Comparison of ENCODE assay signal across 10 mouse cellular contexts in the genomic region with DNA sequence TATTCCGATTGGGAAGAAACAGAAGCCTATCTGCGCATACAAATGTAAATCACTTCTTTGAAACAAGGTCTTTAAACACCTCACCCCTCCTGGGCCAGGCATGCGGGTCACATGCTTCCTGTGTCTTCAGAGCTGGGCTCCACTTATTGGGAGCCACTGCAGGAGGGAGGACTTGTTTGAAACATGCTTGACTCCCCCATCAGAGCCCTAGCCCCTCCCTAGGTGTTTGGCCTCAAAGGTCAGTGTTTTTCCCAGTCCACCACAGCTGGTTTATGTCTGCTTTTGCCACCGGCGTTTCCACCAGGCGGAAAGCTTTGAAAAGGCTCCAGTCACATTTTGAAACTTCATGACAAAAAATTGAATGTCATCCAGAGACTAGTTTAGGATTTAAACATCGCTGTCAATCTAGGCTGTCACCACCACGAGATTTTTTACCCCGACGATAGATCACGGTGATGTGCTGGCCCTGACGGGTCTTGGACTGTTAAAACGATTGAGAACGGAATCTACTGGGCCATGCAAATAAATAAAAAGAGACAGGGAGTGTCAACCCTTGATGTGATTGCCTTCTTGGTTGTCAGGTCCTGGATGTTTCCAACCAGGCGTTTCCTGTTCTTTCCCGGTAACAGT.
DNase-seq lines count a peak whose midpoint lies in the region; ATAC-seq and TF ChIP-seq lines count a peak whose summit lies in the region.
"Had no signal": no experiment of that assay in that cellular context is flagged by ENCODE, and none has a peak within 500 bp of the region (broad histone marks: within the 10 kb centered on the region; RNA-seq: fewer than 3 reads in every experiment).

No protein-coding gene starts in this region.

- peak; percentile 68 for DNase-seq in ES-E14 (ENCODE audit: low read depth, low spot score)
- peak; percentile 60 for DNase-seq in embryo, embryonic 10 days (ENCODE audit: low spot score)
- peak; percentile 23 for DNase-seq in kidney, adult 9 months
- DNase-seq in liver, postnatal 0 days, result peak; percentile 19
- no peak for DNase-seq in right cerebral cortex, postnatal 4 days
- DNase-seq in urinary bladder, adult 2 months (ENCODE audit: low spot score), result no peak
- DNase-seq in adrenal gland, adult 18-20 months (ENCODE audit: low spot score in 2 of 2), result no peak
- no peak for DNase-seq in urinary bladder, postnatal 4 days (ENCODE audit: low spot score in 2 of 2)

- no peaks in the 10 kb centered on the region for H3K27me3 ChIP-seq in liver, postnatal 0 days (ENCODE audit: insufficient read depth, low read length)
- H3K27me3 ChIP-seq: forebrain, embryonic 13.5 days had no signal

- no peak overlapping the region for H3K4me3 ChIP-seq in ES-E14 (ENCODE audit: insufficient read depth in 1 of 2, low read depth in 1 of 2, low read length in 2 of 2, poor library complexity in 1 of 2, severe bottlenecking in 1 of 2)
- no peak overlapping the region for H3K4me3 ChIP-seq in liver, postnatal 0 days (ENCODE audit: low read depth, low read length)
- H3K4me3 ChIP-seq: forebrain, embryonic 13.5 days had no signal

- no peak for TF ChIP-seq EP300 in liver, postnatal 0 days (IDR thresholded peaks at IDR 0.05; ENCODE audit: low read depth)

- no peak overlapping the region for H3K4me2 ChIP-seq in liver, postnatal 0 days (ENCODE audit: low read depth, low read length)
- H3K4me2 ChIP-seq: forebrain, embryonic 13.5 days had no signal

- peak; percentile 30; the same call in 1 of the 2 replicates for ATAC-seq in liver, postnatal 0 days
- ATAC-seq: forebrain, embryonic 13.5 days had no signal

- no peak for TF ChIP-seq CTCF in liver, postnatal 0 days (IDR thresholded peaks at IDR 0.05; ENCODE audit: low read depth)

- in situ Hi-C loops in ES-E14 (cut with MboI; ENCODE audit: low sequenced_read_pairs in 2 of 2, unreplicated experiment in 2 of 2), result no loop called here

- peaks cover 10 to 12% of the 10 kb centered on the region in 2 experiments for H3K4me1 ChIP-seq in ES-E14 (ENCODE audit: control insufficient read depth in 2 of 2, insufficient read depth in 2 of 2, low read length in 2 of 2, poor library complexity in 1 of 2)
- peaks cover 8% of the 10 kb centered on the region; the same call in 1 of the 2 replicates for H3K4me1 ChIP-seq in liver, postnatal 0 days (ENCODE audit: insufficient read depth)

- H3K9ac ChIP-seq in ES-E14 (ENCODE audit: insufficient read depth, low read depth, low read length, poor library complexity, severe bottlenecking), result no peak overlapping the region
- no peak overlapping the region for H3K9ac ChIP-seq in liver, postnatal 0 days (replicated peaks)
- H3K9ac ChIP-seq: forebrain, embryonic 13.5 days had no signal

- H3K9me3 ChIP-seq in ES-E14 (ENCODE audit: control insufficient read depth, insufficient read depth, low read depth, low read length), result no peaks in the 10 kb centered on the region
- H3K9me3 ChIP-seq in liver, postnatal 0 days (ENCODE audit: low read length), result no peaks in the 10 kb centered on the region
- H3K9me3 ChIP-seq: forebrain, embryonic 13.5 days had no signal

- 60% methylated on average over 16 of the region's 16 CpGs for WGBS in liver, postnatal 0 days (ENCODE audit: insufficient replicate concordance)

- no peaks in the 10 kb centered on the region for H3K36me3 ChIP-seq in ES-E14 (ENCODE audit: control insufficient read depth, insufficient read depth, low read length, poor library complexity, severe bottlenecking)
- H3K36me3 ChIP-seq in liver, postnatal 0 days (replicated peaks; ENCODE audit: insufficient read depth, low read length), result no peaks in the 10 kb centered on the region

- H3K27ac ChIP-seq in ES-E14 (ENCODE audit: insufficient read depth, low read depth, low read length, poor library complexity, severe bottlenecking), result peak overlapping the region; percentile 44
- H3K27ac ChIP-seq in liver, postnatal 0 days (ENCODE audit: low read depth), result no peak overlapping the region; the same call in 1 of the 2 replicates
- H3K27ac ChIP-seq: forebrain, embryonic 13.5 days; macrophage had no signal

TF ChIP-seq in ES-E14, 5 proteins besides CTCF, POLR2A, EP300 and RAD21:
- no peak for TF ChIP-seq MAFK (IDR thresholded peaks at IDR 0.05; ENCODE audit: insufficient read depth, low read depth, low read length)
- no peak for TF ChIP-seq HCFC1 (IDR thresholded peaks at IDR 0.05; ENCODE audit: borderline replicate concordance, insufficient read depth, low read length)
- TF ChIP-seq CHD2 (IDR thresholded peaks at IDR 0.05; ENCODE audit: low read depth, low read length), result no peak
- no peak for TF ChIP-seq ZC3H11A (IDR thresholded peaks at IDR 0.05; ENCODE audit: borderline replicate concordance, low read depth, low read length)
- no peak for TF ChIP-seq ZNF384 (IDR thresholded peaks at IDR 0.05; ENCODE audit: low read depth, low read length)
TF ChIP-seq in ES-E14: peak in this region for 0.

Comparison
In these comparisons a context has a peak if more than half of its experiments do, and no peak if none do; other contexts are left out.
1. DNase-seq: peak in ES-E14 (single experiment), embryo, embryonic 10 days (single experiment), kidney, adult 9 months (single experiment) and liver, postnatal 0 days (single experiment); none in right cerebral cortex, postnatal 4 days (single experiment), urinary bladder, adult 2 months (single experiment), adrenal gland, adult 18-20 months (0 of 2) and urinary bladder, postnatal 4 days (0 of 2).